Mouse (Mus musculus): Measurements from ENCODE around the gene Ccl3.

Gene Ccl3

GRCm38 (mm10) chr11:83649305-83649841, at the start of gene Ccl3:
Ccl3 (minus strand) TSS chr11:83649355.
- no peak for DNase-seq

GRCm38 (mm10) chr11:83692008-83692407, 42.9 kb upstream of the Ccl3 start:
- no peak for DNase-seq

GRCm38 (mm10) chr11:83689918-83690317, 40.8 kb upstream of the Ccl3 start:
- DNase-seq, result no peak

- no peak for DNase-seq
These were observed 26.5 kb upstream of the Ccl3 start for GRCm38 (mm10) chr11:83675665-83676064.

- DNase-seq, result no peak
These were observed 22.6 kb upstream of the Ccl3 start for GRCm38 (mm10) chr11:83671743-83672142.

GRCm38 (mm10) chr11:83663532-83663931, 14.4 kb upstream of the Ccl3 start:
- no peak for DNase-seq

- DNase-seq, result no peak
These were observed 13.0 kb upstream of the Ccl3 start, which contains the start of gene Ccl4 for GRCm38 (mm10) chr11:83662204-83662603. Ccl4 (plus strand) TSS chr11:83662584.

- no peak for DNase-seq
These were observed 9.6 kb upstream of the Ccl3 start for GRCm38 (mm10) chr11:83658797-83659196.

GRCm38 (mm10) chr11:83657508-83657907, 8.4 kb upstream of the Ccl3 start:
- DNase-seq, result no peak

- no peak for DNase-seq
These were observed 5.5 kb upstream of the Ccl3 start for GRCm38 (mm10) chr11:83654606-83655005.

- DNase-seq, result no peak
These were observed 2.6 kb downstream of the Ccl3 start for GRCm38 (mm10) chr11:83646356-83647149.

GRCm38 (mm10) chr11:83645521-83645920, 3.6 kb downstream of the Ccl3 start, which contains the start of gene Rpl9-ps1:
Rpl9-ps1 (minus strand) TSS chr11:83645621.
- no peak for DNase-seq

- DNase-seq, result no peak
These were observed 7.9 kb downstream of the Ccl3 start for GRCm38 (mm10) chr11:83641216-83641615.

GRCm38 (mm10) chr11:83640141-83640540, 9.0 kb downstream of the Ccl3 start:
- no peak for DNase-seq

- no peak for DNase-seq
These were observed 9.6 kb downstream of the Ccl3 start for GRCm38 (mm10) chr11:83639533-83639932.

- no peak for DNase-seq
These were observed 10.2 kb downstream of the Ccl3 start for GRCm38 (mm10) chr11:83638934-83639333.

GRCm38 (mm10) chr11:83636742-83637235, 12.4 kb downstream of the Ccl3 start:
- DNase-seq, result no peak

GRCm38 (mm10) chr11:83634898-83635297, 14.3 kb downstream of the Ccl3 start:
- no peak for DNase-seq

- no peak for DNase-seq
These were observed 14.7 kb downstream of the Ccl3 start for GRCm38 (mm10) chr11:83634425-83634824.

- DNase-seq, result no peak
These were observed 16.4 kb downstream of the Ccl3 start for GRCm38 (mm10) chr11:83632744-83633143.

- DNase-seq, result no peak
These were observed 18.1 kb downstream of the Ccl3 start for GRCm38 (mm10) chr11:83631065-83631464.

GRCm38 (mm10) chr11:83630630-83631029, 18.5 kb downstream of the Ccl3 start:
- no peak for DNase-seq

- no peak for DNase-seq
These were observed 20.3 kb downstream of the Ccl3 start for GRCm38 (mm10) chr11:83628808-83629207.

GRCm38 (mm10) chr11:83623586-83623985, 25.6 kb downstream of the Ccl3 start:
- DNase-seq, result no peak
